Mouse (Mus musculus) gastrocnemius, postnatal 25 days (tissue): ENCODE measurements at regions not wholly inside any gene's neighbourhood (a gene's known extent, or its start where the extent isn't known, plus 50 kb on each side); places are given as distances from the start of the nearest gene placed in this dataset.

ENCODE experiments used
- DNase-seq: peaks from one replicate; pipeline ENCODE4 v3.0.0; 2022

DNA sequence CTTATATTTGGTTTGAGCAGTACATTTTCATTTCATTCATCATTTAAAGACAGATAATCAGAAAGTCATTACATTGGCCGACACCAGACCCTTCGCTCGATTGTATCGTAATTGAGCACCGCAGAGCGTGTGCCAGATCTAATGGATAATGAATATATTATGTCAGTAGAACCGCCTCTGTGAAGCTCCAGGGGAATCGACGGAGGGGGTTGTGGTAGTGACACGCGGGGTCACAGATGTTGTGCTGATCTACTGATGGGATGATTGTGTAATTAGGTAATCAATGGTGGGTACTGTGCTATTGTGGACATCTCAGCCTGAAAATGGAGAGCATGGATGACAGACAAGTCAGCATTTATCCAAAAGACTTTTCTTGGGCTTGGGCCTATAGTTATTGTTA is 414.3 kb upstream of the Tenm2 start:
- no peak for DNase-seq

DNA sequence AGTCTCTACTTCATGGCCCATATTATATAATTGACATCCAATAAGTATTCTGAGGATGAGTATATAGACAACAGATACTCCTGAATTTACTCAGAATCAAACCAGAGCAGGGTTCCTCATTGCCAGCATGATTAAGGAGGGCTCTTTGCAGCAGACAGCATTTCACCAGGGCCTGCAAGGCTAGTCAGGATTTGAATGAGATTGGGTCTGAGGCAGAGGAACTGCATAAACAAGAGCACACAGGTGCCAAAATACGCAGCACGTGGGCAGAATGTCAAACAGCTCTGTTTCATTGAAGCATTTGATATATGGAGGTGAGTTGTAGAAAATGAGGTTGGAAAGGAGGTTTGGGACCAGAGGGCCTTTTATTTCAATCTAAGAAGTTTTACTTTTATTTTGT is 387.5 kb upstream of the Tenm2 start:
- DNase-seq = no peak

DNA sequence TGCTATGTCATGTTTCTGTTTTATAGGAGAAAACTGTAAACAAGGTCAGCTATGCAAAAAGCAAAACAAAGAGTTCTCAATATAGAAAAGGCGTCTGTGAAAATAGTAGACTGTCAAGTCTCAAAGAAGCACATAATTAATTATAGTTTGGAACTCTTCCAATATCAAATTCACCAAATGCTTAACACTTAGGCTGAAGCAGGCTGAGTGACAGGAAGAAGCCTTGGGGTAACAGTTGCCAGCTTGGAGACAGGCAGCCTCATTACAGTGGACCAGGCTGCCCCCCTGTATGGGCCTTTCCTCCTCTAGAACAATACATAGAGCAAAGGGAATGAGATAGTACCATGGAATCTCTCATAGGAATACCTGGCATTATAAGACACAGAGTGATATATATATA is 364.8 kb upstream of the Tenm2 start:
- DNase-seq = no peak

DNA sequence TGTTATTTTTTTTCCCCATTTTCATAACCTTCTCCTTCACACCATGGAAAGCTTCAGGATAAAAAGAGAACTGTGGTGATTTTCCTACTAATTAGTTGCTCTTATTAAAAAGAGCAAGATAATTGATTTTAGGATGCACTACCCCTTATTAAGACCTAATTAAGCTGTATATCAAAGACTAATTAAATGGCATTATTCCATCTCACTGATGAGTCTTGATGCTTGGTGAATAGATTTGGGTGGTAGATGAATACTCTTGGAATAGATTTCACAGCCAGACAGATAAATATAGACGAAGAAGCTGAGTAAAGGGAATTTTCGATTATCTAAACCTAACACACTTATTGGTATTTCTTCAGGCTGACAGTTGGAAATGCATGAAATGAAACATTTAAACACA is 346.5 kb upstream of the Tenm2 start:
- DNase-seq = no peak

DNA sequence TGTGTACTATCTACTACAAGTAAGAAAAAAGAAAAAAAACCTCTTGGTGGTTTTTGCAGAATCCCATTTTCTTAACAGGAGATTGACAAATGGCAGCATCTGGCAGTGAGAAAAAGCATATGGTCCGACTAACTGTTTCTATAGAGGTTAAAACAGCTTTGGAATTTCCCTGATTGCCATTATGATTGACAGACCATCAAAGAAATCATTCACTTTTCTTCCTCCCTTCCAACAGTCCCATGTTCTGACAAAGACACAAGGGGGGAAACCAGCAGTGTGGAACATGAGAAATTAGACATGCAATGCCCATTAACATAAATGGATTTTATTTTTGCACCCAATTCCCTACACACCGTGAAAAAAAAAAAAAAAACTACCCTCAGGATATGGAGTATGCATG is 297.9 kb upstream of the Tenm2 start:
- DNase-seq = no peak

DNA sequence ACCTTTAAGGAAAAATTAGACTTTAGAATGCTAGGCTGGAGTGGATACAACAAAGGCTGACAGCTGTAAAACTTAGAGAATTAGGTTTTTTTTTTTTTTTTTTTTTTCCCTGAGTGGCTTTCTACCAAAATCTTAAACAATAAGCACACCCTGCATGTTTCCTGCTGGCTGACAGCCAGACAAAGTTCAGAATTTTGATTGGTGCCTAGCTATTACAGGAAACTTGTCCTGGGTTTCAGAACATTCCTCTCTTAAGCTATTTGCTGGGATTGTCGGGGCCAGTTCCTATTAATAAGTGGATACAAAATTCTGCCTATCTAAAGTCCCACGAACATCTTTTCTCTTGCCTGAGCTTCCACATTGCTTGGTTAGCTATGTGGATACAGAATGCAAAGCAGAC is 296.7 kb upstream of the Tenm2 start:
- DNase-seq = peak; percentile 6

DNA sequence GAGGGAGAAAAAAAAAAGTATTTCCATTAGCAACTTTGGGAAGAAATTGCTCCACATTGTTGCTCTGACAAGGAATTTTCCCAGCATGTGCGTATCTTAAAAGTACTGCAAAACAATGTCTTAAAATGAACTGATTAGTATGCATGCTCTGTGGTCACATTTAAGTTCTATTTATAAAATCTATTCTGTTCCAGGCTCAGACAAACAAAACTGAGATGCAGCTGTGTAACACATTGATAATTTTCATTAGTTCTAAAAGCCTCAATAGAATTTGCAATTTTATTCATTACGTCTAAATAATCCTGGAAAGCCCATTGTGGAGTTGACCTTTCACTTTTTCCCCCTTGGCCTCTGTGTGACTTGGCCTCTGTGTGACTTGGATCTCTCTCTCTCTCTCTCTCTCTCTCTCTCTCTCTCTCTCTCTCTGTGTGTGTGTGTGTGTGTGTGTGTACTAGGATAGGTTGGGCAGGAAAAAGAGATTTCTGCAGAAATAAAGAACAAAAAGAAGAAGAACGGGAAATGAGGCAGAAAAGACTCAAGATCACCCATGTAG is 262.8 kb upstream of the Tenm2 start:
- no peak for DNase-seq

DNA sequence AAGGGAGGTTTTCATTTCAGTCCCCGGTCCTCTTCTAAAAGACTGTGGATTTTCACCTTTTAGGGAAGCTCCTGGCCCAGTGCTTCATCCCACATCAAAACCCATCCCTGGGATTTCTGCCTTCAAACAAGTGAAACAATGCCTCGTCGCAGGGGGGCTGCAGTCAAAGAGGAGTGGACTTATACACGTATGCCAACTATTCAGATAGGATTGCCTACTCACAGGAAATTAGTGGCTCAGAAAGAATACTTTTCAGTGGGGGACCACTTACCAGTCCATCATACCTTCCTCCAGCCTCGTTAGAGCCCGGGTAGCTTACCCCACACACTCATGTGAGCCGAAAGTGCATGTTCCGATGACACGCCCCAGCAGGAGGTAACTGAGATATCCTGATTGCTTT is 262.1 kb upstream of the Tenm2 start:
- no peak for DNase-seq

DNA sequence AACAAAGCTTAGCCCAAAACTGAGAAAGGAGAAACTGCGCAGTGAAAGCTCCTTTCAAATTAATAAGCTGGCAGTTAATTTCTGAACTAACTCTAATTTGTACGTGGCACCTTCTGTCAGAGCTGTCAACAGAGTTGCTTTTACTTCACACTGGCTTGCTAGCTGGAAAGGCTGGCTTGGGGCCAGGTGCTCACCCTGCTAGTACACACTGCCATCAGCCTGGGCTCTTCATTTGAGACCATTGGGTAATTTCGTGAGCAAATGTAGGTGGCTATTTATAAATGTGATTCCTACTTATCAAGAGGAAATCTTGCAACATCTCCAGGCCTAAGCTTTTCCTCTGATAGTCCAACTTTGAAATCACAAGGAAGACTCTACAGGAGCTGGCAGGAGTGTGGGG is 244.5 kb upstream of the Tenm2 start:
- DNase-seq = no peak

DNA sequence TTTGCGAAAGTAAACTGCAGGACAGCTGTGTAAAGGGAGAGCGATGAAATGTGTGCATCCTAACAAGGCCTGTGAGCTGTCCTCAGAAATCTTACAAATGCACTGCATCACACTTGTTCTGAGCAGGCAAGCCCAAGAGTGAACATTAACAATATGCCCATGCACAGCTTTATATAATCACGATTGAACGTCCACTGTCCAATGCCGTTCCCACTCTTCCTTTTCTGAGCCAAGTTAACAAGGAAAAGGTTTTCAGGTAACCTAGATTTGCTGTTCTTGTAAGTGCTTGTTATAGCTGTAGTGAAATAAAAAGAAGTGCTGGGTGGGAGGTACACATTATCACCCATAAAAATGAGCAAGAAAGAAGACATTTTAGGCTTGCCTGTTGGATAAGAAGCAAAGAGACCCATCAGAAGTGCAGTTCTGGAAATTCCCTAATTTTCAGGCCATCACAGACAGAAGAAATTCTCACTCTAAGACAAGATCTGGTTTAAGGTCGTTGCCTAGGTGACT is 243.3 kb upstream of the Tenm2 start:
- DNase-seq = no peak

DNA sequence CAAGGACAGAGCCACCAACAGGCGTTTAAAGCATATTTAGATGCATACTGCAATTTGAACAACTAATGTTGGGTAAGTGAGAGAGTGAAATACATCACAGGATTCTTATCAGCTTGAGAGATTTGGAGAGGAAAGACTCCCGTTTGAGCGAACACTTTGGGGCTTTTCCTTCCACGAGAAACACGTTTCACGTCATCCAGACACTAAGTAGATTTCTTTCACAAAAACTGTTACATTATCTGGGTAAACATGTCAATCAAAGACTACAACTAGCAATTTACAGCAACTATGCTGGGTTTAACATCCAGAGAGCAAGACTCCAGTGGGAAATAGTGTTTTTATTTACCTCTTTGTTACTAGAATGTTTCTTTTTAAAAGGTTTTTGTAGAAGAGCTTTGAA is 238.3 kb upstream of the Tenm2 start:
- no peak for DNase-seq

DNA sequence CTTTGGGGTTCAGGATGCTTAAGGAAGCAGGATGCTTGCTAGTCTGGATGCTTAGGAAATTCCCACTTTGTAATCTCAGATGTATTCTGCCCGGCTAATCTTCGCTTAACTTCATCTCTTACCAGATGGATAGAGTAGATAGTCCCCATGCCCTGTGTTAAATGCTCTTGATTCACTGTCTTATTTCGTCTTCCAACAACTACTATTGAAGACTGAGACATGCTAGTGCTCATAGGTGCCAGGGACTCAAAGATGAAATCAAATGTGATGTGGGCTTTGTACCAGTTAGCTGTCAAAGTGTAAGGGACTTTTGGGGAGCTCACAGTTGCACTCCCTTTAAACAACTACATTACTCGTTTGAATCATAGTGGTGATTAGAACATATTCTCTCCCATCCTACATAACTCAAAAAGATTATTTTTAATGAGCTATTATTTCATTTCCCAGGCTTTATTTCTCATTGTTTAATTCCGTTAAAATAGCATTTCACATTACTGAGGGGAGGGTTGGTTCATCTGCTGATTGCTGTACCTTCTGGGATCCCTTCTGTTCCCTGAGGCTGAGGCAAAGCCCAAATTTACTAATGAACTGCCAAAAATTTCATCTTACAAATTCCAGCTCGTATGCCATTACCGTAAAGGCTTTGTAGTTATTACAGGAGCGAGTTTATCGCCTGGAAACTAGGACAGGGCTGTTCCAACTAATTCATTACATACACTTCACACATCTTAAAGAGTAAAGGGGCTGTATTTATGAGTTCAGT is 228.1 kb upstream of the Tenm2 start:
- DNase-seq = no peak

DNA sequence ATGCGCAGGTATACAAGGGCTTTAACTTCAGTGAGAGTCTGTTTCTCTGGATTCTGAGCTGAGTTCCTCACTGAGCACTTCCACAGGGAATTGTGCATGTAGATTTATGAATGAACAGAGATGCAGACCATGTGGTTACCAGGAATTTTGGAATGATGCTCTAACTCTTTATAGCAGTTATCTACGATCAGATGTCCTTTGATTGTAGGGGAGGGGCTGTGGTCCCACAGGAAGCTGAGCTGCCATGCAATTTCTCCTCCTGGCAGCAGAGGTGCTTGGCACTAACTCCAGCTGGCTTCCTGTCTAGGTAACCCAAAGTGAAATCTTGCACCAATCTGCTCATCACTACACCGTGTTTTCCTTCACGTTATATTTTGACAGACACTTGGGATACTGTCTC is 226.6 kb upstream of the Tenm2 start:
- DNase-seq = no peak

DNA sequence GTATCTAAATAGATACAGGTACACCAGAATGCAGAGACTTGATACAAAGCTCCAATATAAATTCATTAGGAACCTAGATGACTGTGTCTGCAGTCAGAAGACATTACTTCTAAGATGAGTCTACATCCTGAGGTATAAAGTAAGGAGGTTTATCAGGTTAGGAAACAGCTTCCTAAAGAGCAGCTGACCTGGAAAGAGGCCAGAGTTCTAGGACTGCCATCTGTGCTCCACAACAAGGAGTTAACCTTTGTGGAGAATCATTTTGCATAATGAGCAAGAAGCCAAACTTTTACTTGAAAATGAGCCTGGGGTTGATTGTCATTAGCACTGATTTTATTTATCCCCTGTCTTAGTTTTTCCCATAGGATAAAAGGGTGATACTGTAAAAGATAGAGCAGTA is 211.6 kb upstream of the Tenm2 start:
- no peak for DNase-seq

DNA sequence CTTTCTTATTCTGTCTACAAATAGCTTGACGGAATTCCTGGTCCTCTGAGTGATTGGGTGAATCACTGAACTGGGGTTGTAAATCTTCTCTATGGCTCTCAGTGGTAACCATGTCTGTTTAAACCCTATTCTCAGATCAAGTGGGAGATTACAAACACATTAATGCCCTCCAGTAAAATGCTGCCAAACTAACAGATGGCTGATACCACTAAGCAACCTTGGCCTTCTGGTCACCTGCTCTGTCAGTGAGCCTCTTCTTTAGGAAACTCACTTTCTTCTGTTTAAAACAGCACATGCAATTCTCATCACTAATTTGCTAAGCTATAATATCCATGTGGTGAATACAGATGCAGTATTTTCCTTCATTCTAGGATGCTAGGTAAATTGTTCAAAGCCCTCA is 210.9 kb upstream of the Tenm2 start:
- DNase-seq = no peak

DNA sequence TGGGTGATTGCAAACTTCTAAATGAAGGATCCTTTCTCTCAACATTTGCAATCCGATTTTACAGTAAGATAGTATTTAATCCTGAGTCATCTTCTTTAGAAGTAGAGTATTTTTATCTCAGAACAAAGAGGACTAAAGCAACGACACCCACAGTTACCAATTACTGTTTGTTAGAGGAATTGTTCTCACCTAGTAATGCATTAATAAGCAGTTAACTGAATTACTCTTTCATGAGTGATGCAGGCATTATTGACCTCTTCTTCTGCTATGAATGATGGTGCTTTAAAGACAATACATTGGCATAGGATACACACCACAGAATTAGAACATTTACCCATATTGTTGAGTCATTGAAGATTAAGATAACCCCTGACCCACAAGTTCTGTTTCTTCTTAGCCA is 207.0 kb upstream of the Tenm2 start:
- DNase-seq = no peak

DNA sequence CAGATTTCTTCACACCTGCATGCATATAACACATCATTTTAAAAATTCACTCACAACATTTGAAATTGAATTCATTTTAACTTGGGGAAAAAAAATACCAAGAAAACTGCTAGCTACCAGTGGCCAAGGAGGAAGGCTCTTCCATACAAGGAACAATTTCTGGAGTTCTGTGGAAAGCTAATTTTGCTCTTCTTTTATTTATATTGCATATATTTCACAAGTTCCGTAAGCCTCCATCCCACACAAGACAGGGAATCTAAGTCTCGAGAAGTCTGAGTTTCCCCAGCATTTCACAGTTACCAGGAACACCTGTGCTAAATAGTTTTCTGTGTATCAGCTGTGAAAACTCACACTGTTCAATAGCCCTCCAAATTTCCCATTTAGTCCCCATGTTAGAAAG is 198.8 kb upstream of the Tenm2 start:
- DNase-seq = no peak

DNA sequence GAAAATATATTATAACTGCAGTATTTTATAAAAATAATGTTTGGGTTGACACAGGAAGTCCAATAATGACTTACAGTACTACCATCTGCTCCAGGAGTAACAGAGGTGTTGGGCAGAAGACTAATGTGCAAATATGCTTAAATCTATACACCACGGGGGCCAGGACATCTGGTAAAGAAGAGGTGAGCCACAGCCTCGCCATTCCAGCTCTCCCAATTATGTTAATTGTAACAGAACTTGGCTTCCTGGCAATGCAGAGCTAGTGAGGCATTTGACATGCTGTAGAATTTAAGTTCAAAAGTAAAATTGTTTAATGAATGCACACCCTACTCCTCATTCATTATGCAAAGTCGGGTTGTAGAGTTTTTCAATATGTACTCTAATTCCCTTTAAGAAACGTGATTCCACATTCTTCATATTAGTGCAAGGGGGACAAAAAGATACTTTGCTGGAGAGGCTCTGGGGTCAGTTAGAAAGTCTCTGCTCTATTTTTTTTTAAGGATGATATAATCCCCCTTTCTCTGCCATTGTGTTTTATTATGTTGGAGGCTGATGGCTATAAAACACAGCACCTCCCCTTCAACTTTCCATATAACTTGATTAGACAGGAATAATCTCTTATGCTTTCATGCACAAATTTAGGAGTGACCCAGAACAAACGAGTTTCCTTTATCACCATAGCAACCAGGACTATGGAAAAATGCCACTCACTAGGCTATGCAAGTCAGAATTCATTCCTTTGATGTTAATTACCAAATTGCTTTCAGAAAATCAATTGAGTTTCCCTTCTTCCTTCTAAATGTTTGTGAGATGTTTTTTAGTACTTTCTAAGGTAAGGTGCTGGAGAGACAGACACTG is 188.8 kb upstream of the Tenm2 start:
- DNase-seq = no peak

DNA sequence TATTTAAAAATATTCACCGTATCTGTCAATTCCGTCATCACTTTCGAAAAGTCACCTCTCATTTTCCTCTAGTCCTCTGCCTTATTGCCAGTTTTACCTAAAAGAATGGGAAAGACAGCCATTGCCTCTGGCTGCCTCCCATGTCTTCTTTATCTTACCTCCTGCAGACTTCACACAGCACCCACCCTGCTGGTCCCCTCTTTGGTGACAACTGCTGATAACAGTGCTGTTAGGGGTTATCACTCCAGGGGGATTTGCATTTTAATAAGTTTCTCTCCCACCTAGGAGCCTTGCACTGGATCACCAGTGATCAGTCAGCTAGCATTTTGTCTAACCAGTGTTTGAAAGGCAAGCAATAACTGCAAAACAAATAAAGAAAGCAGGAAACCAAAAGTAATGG is 177.1 kb upstream of the Tenm2 start:
- no peak for DNase-seq

DNA sequence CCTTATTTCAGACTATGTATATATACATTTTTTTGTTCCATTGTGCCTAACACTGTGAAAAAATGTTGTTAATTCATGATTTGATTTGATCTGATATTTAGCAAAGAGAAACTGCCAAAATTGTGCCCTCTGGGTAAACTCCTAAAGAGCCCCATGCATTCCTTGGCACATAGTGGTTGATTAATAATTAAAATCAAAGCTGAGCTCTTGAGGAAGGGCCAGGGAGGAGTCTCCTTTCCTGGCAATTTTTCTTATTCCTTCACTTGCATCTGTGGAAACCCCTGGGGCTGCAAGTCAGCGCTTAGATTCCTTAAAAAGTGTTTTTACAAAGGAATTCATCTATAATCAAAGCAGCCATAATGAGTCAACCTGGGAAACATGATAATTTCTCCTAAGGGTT is 132.2 kb upstream of the Tenm2 start:
- no peak for DNase-seq

DNA sequence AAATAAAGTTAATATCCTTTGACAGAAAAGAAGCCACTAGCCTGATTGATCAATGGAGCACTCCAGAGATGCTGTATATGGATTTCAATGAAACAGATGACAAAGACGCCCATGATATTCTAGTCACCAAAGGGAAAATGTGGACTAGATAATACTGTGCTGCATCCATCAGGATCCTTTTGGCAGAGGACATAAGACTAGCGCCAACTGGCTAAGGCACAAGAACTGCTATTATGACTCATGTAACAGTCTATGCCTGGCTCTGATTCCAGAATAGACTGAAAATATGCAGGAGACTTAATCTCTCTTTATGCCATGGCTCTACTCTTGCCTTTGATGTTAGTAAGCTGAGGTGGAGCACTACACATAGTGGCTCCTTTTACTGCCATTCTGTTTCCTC is 128.7 kb upstream of the Tenm2 start:
- peak; percentile 17 for DNase-seq

DNA sequence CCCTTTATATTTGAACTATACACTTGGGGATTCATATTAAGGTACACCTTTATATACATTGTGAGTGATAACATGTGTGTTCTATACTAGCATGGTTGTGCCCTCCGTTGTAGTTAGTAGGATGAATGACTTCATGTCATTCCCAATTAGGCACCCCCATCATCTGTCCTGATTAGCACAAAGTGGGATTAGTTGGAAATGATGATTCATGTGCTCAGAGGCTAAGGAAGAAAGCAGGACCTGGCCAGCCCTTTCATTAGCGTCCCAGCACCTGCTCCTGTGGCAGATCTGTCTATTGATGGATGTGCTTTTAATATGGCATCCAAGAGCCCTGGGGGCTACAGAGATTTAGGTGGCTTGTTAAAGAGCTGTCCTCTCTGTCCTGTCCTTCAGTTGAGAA is 119.3 kb upstream of the Tenm2 start:
- DNase-seq = no peak

DNA sequence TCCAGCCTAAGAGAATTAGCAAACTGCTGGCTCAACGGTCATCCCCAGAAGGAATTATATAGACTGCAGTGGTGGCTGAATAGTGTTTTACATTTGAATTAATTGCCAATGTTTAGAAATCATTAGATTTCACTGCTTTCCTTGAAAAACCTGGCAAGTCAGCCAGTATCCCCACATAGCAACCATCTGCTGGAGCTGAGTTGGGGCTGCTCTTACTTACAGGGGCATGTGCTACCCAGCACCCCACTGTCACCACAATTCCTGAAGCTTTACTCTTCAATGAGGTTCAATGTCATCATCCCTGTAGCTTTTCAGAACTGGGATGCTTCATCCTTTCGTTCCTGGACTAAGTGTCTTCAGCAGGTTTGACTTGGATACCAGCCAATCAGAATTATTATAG is 73.9 kb upstream of the Tenm2 start:
- DNase-seq = no peak
